In the genomic region with DNA sequence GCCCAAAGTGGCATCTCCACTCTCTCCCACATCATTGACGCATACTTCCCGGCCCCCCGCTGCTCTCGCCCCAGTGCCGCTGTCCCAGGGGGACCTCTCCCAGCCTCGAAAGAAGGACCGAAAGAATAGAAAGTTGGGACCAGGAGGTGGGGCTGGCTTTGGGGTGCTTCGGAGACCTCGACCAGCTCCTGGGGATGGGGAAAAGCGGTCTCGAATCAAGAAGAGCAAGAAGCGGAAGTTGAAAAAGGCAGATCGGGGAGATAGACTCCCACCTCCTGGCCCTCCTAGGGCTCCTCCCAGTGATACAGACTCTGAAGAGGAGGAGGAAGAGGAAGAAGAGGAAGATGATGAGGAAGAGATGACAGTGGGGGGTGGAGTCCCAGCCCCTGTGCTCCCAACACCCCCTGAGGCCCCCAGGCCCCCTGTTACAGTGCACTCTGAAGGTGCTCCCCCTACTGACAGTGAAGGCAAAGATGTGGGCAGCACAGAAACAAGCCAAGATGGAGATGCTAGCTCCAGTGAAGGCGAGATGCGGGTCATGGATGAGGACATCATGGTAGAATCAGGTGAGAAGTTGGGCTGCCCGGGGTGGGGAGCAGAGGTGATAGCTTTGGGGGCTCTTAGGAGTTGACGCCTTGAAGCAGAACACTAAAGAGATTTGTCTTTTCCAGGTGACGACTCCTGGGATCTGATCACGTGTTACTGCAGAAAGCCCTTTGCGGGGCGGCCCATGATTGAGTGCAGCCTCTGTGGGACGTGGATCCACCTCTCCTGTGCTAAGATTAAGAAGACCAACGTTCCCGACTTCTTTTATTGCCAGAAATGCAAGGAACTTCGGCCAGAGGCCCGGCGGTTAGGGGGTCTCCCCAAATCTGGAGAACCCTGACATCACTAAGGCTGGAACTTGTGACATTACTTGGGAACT, we compare ENCODE assay signal across 11 mouse cellular contexts. TPM values are rescaled to one million over a fixed set of nuclear protein-coding genes. Genes with fewer than 3 reads are reported as not detected.
DNase-seq lines count a peak whose midpoint lies in the region; ATAC-seq and TF ChIP-seq lines count a peak whose summit lies in the region.
"Had no signal": no experiment of that assay in that cellular context is flagged by ENCODE, and none has a peak within 500 bp of the region (broad histone marks: within the 10 kb centered on the region; RNA-seq: fewer than 3 reads in every experiment).

No protein-coding gene starts in this region.

- no peak for DNase-seq in gastrocnemius, adult 2 months
- no peak for DNase-seq in gastrocnemius, postnatal 36 days
- DNase-seq in neural tube, embryonic 11.5 days (ENCODE audit: low spot score): no peak
- no peak for DNase-seq in hindbrain, embryonic 14.5 days (ENCODE audit: low spot score)
- peak; percentile 37 for DNase-seq in splenic B cell, adult 2 months (ENCODE audit: low read depth, low spot score)
- DNase-seq in urinary bladder, adult 2 months (ENCODE audit: low spot score): no peak
- no peak for DNase-seq in lung, postnatal 4 days
- DNase-seq: cerebellum, adult 2 months; lung, adult 2 months had no signal

- 93% methylated on average over 27 of the region's 27 CpGs for WGBS in neural tube, embryonic 11.5 days
- 94% methylated on average over 27 of the region's 27 CpGs for WGBS in neural tube, embryonic 15.5 days
- WGBS in hindbrain, embryonic 14.5 days: 94% methylated on average over 27 of the region's 27 CpGs

- H3K4me1 ChIP-seq in neural tube, embryonic 11.5 days (ENCODE audit: control insufficient read depth, insufficient read depth, low read length): peaks cover 18% of the 10 kb centered on the region
- H3K4me1 ChIP-seq in neural tube, embryonic 15.5 days: peaks cover 63% of the 10 kb centered on the region
- peaks cover 37% of the 10 kb centered on the region for H3K4me1 ChIP-seq in hindbrain, embryonic 14.5 days (replicated peaks; ENCODE audit: control insufficient read depth, insufficient read depth, low read length)

- no peak overlapping the region for H3K4me2 ChIP-seq in neural tube, embryonic 11.5 days (ENCODE audit: low read depth)
- H3K4me2 ChIP-seq in neural tube, embryonic 15.5 days: no peak overlapping the region
- H3K4me2 ChIP-seq in hindbrain, embryonic 14.5 days (replicated peaks): no peak overlapping the region

- peak; percentile 22; the same call in 1 of the 2 replicates for TF ChIP-seq CTCF in gastrocnemius, adult 2 months (IDR thresholded peaks at IDR 0.05)

- H3K9ac ChIP-seq in neural tube, embryonic 11.5 days (ENCODE audit: low read length): no peak overlapping the region
- no peak overlapping the region for H3K9ac ChIP-seq in neural tube, embryonic 15.5 days (replicated peaks)
- no peak overlapping the region for H3K9ac ChIP-seq in hindbrain, embryonic 14.5 days
- H3K9ac ChIP-seq: heart, embryonic 12.5 days had no signal

- ATAC-seq in neural tube, embryonic 11.5 days (ENCODE audit: insufficient read depth, low FRiP score, low TSS enrichment): no peak
- ATAC-seq in neural tube, embryonic 15.5 days (ENCODE audit: low FRiP score): no peak
- ATAC-seq in hindbrain, embryonic 14.5 days (ENCODE audit: low FRiP score): no peak

- H3K36me3 ChIP-seq in neural tube, embryonic 11.5 days (ENCODE audit: control insufficient read depth, insufficient read depth, low read length): peaks cover 20% of the 10 kb centered on the region
- H3K36me3 ChIP-seq in neural tube, embryonic 15.5 days: peaks cover 30% of the 10 kb centered on the region
- peaks cover 33% of the 10 kb centered on the region for H3K36me3 ChIP-seq in hindbrain, embryonic 14.5 days (replicated peaks; ENCODE audit: control insufficient read depth, insufficient read depth)
- peaks cover 15% of the 10 kb centered on the region for H3K36me3 ChIP-seq in splenic B cell, adult 2 months (ENCODE audit: control insufficient read depth, insufficient read depth, low read length, poor library complexity, severe bottlenecking)

- H3K27me3 ChIP-seq in neural tube, embryonic 11.5 days (ENCODE audit: control insufficient read depth, insufficient read depth, low read length): no peaks in the 10 kb centered on the region
- H3K27me3 ChIP-seq in neural tube, embryonic 15.5 days (replicated peaks): no peaks in the 10 kb centered on the region
- no peaks in the 10 kb centered on the region for H3K27me3 ChIP-seq in hindbrain, embryonic 14.5 days (ENCODE audit: control insufficient read depth, insufficient read depth, low read length)
- H3K27me3 ChIP-seq in splenic B cell, adult 2 months (ENCODE audit: control insufficient read depth, insufficient read depth, low read length, poor library complexity, severe bottlenecking): no peaks in the 10 kb centered on the region
- H3K27me3 ChIP-seq: heart, embryonic 12.5 days had no signal

- no peak overlapping the region for H3K4me3 ChIP-seq in gastrocnemius, adult 2 months
- peak overlapping the region; percentile 5; the same call in 1 of the 2 replicates for H3K4me3 ChIP-seq in neural tube, embryonic 11.5 days (ENCODE audit: low read depth, low read length)
- H3K4me3 ChIP-seq in neural tube, embryonic 15.5 days (replicated peaks): no peak overlapping the region
- peak overlapping the region; percentile 61; the same call in 1 of the 2 replicates for H3K4me3 ChIP-seq in hindbrain, embryonic 14.5 days (replicated peaks; ENCODE audit: low read length)

- H3K27ac ChIP-seq in gastrocnemius, adult 2 months: peak overlapping the region; percentile 100
- H3K27ac ChIP-seq in neural tube, embryonic 11.5 days (ENCODE audit: low read depth, low read length): no peak overlapping the region
- no peak overlapping the region for H3K27ac ChIP-seq in neural tube, embryonic 15.5 days (replicated peaks)
- H3K27ac ChIP-seq in hindbrain, embryonic 14.5 days: no peak overlapping the region

- H3K9me3 ChIP-seq in neural tube, embryonic 11.5 days (ENCODE audit: control insufficient read depth, low read length): no peaks in the 10 kb centered on the region
- no peaks in the 10 kb centered on the region for H3K9me3 ChIP-seq in neural tube, embryonic 15.5 days (replicated peaks)
- no peaks in the 10 kb centered on the region for H3K9me3 ChIP-seq in hindbrain, embryonic 14.5 days (ENCODE audit: control insufficient read depth, low read length)
- H3K9me3 ChIP-seq: heart, embryonic 12.5 days had no signal

- intact Hi-C loops in gastrocnemius, adult 2 months (cut with DNase I): loop anchor here (10.0 kb wide), 3 partner anchors 334 to 646 kb away; partner anchors contain the start of genes Cd68, Kdm6b, Mpdu1 and Rnf167
- intact Hi-C loops in gastrocnemius, postnatal 36 days (cut with DNase I): loop anchor here (10.0 kb wide), 2 partner anchors 584 to 656 kb away; partner anchors contain the start of genes Eno3, Kdm6b and Pfn1

RNA-seq across cellular contexts. Expression of gene Dvl2, which starts 1.6 kb away (rescaled TPM):
- 1 to 10 TPM; 3.6 to 5.0 TPM for total RNA-seq in gastrocnemius, adult 2 months (2021)
- total RNA-seq in gastrocnemius, postnatal 36 days (2021): 1 to 10 TPM; 3.3 to 4.6 TPM
- 35.8 and 39.0 TPM in 2 replicates for polyA plus RNA-seq in neural tube, embryonic 11.5 days (2014; fragmentation: Nextera tagmentation; extraction: Ambion mirVana)
- 22.6 and 25.1 TPM in 2 replicates for polyA plus RNA-seq in neural tube, embryonic 15.5 days (2015; fragmentation: Nextera tagmentation; extraction: Ambion mirVana)
- polyA plus RNA-seq in hindbrain, embryonic 14.5 days (2014; fragmentation: Nextera tagmentation; extraction: Ambion mirVana): 17.9 and 20.9 TPM in 2 replicates
- 11.9 and 16.7 TPM in 2 replicates for polyA plus RNA-seq in urinary bladder, adult 2 months (2012; rRNA removed)

RNA-seq across cellular contexts. Expression of gene Phf23, which starts 3.3 kb away (rescaled TPM):
- 10 to 100 TPM; 19.2 to 21.8 TPM for total RNA-seq in gastrocnemius, adult 2 months (2021)
- total RNA-seq in gastrocnemius, postnatal 36 days (2021): 10 to 100 TPM; 12.6 to 16.5 TPM
- polyA plus RNA-seq in neural tube, embryonic 11.5 days (2014; fragmentation: Nextera tagmentation; extraction: Ambion mirVana): 54.4 and 57.6 TPM in 2 replicates
- polyA plus RNA-seq in neural tube, embryonic 15.5 days (2015; fragmentation: Nextera tagmentation; extraction: Ambion mirVana): 53.5 and 57.8 TPM in 2 replicates
- polyA plus RNA-seq in hindbrain, embryonic 14.5 days (2014; fragmentation: Nextera tagmentation; extraction: Ambion mirVana): 38.0 and 38.4 TPM in 2 replicates
- 35.8 and 36.4 TPM in 2 replicates for polyA plus RNA-seq in urinary bladder, adult 2 months (2012; rRNA removed)

RNA-seq across cellular contexts. Expression of gene Gabarap, which starts 7.9 kb away (rescaled TPM):
- total RNA-seq in gastrocnemius, adult 2 months (2021): 100 to 1,000 TPM; 194 to 232 TPM
- 100 to 1,000 TPM; 142 to 178 TPM for total RNA-seq in gastrocnemius, postnatal 36 days (2021)
- 530 and 552 TPM in 2 replicates for polyA plus RNA-seq in neural tube, embryonic 11.5 days (2014; fragmentation: Nextera tagmentation; extraction: Ambion mirVana)
- 549 and 565 TPM in 2 replicates for polyA plus RNA-seq in neural tube, embryonic 15.5 days (2015; fragmentation: Nextera tagmentation; extraction: Ambion mirVana)
- polyA plus RNA-seq in hindbrain, embryonic 14.5 days (2014; fragmentation: Nextera tagmentation; extraction: Ambion mirVana): 624 and 628 TPM in 2 replicates
- 374 and 440 TPM in 2 replicates for polyA plus RNA-seq in urinary bladder, adult 2 months (2012; rRNA removed)

RNA-seq across cellular contexts. Expression of gene Acadvl, which starts 16.4 kb away (rescaled TPM):
- total RNA-seq in gastrocnemius, adult 2 months (2021): 100 to 1,000 TPM; 266 to 502 TPM
- 100 to 1,000 TPM; 320 to 384 TPM for total RNA-seq in gastrocnemius, postnatal 36 days (2021)
- 49.3 and 54.1 TPM in 2 replicates for polyA plus RNA-seq in neural tube, embryonic 11.5 days (2014; fragmentation: Nextera tagmentation; extraction: Ambion mirVana)
- 61.7 and 65.7 TPM in 2 replicates for polyA plus RNA-seq in neural tube, embryonic 15.5 days (2015; fragmentation: Nextera tagmentation; extraction: Ambion mirVana)
- polyA plus RNA-seq in hindbrain, embryonic 14.5 days (2014; fragmentation: Nextera tagmentation; extraction: Ambion mirVana): 49.9 and 56.1 TPM in 2 replicates
- polyA plus RNA-seq in urinary bladder, adult 2 months (2012; rRNA removed): 95.7 and 100 TPM in 2 replicates

RNA-seq across cellular contexts. Expression of gene Elp5, which starts 16.5 kb away (rescaled TPM):
- 10 to 100 TPM; 33.0 to 45.2 TPM for total RNA-seq in gastrocnemius, adult 2 months (2021)
- total RNA-seq in gastrocnemius, postnatal 36 days (2021): 10 to 100 TPM; 29.0 to 34.6 TPM
- 149 and 168 TPM in 2 replicates for polyA plus RNA-seq in neural tube, embryonic 11.5 days (2014; fragmentation: Nextera tagmentation; extraction: Ambion mirVana)
- 159 and 167 TPM in 2 replicates for polyA plus RNA-seq in neural tube, embryonic 15.5 days (2015; fragmentation: Nextera tagmentation; extraction: Ambion mirVana)
- polyA plus RNA-seq in hindbrain, embryonic 14.5 days (2014; fragmentation: Nextera tagmentation; extraction: Ambion mirVana): 168 and 169 TPM in 2 replicates
- 57.6 and 61.4 TPM in 2 replicates for polyA plus RNA-seq in urinary bladder, adult 2 months (2012; rRNA removed)

Comparison
In these comparisons a context has a peak if more than half of its experiments do, and no peak if none do; other contexts are left out.
1. H3K4me3 ChIP-seq: peak in neural tube, embryonic 11.5 days (single experiment) and hindbrain, embryonic 14.5 days (single experiment); none in gastrocnemius, adult 2 months (single experiment) and neural tube, embryonic 15.5 days (single experiment).